Mouse (Mus musculus) urinary bladder, postnatal 36 days (tissue): ENCODE data around the gene Olfr1490.
"Not testable (repeated sequence)": the region's sequence is repeated elsewhere in the genome, so short reads cannot be mapped to it uniquely, and the experiment has no call there.

ENCODE experiments used
- DNase-seq, 2 experiments: peaks; one replicate each; pipeline ENCODE4 v3.0.0; 2022; ENCODE audit warnings: low spot score in 2 of 2, mixed read lengths in 1 of 2

Gene Olfr1490

GRCm38 (mm10) chr19:13650791-13651190, at the start of gene Olfr1490:
TSS of gene Olfr1490 (plus strand) at chr19:13651091.
- DNase-seq = no peak

- not testable (repeated sequence) for DNase-seq
Measured at GRCm38 (mm10) chr19:13617075-13617474, 33.8 kb upstream of the Olfr1490 start, which contains the start of gene Olfr1487. TSS of gene Olfr1487 (plus strand) at chr19:13617375.

GRCm38 (mm10) chr19:13631321-13631720, 19.6 kb upstream of the Olfr1490 start, which contains the start of gene Olfr1489:
TSS of gene Olfr1489 (plus strand) at chr19:13631621.
- no peak for DNase-seq

- no peak for DNase-seq
Measured at GRCm38 (mm10) chr19:13696968-13697367, 46.1 kb downstream of the Olfr1490 start, which contains the start of gene Olfr1491. TSS of gene Olfr1491 (plus strand) at chr19:13697268.
